Mouse (Mus musculus) T-helper 17 cell (primary cell): ENCODE results near the gene Ppp1r37.
"Not testable (repeated sequence)": the region's sequence is repeated elsewhere in the genome, so short reads cannot be mapped to it uniquely, and the experiment has no call there.

Experiments
- in situ Hi-C, 2 experiments: fragments of 300-600 bp; cut with MboI, MseI; formaldehyde crosslinking; loops; 1 replicate in 1 of 2; 2 replicates in 1 of 2; pipeline ENCODE4 v1.15.1; 2025; ENCODE audit warnings: high pct_unique_total_duplicates in 2 of 2

Ppp1r37 gene

GRCm38 (mm10) chr7:19541681-19542154 lies 21.2 kb downstream of the Ppp1r37 start:
- in situ Hi-C loops, result no loop called here

GRCm38 (mm10) chr7:19540771-19541566 lies 21.9 kb downstream of the Ppp1r37 start:
- in situ Hi-C loops, result no loop called here

- in situ Hi-C loops, result no loop called here
Observed at GRCm38 (mm10) chr7:19534676-19535075, 28.2 kb downstream of the Ppp1r37 start.

- in situ Hi-C loops, result no loop called here
Observed at GRCm38 (mm10) chr7:19532240-19532639, 30.6 kb downstream of the Ppp1r37 start.

- in situ Hi-C loops, result no loop called here
Observed at GRCm38 (mm10) chr7:19531077-19531476, 31.8 kb downstream of the Ppp1r37 start.

- in situ Hi-C loops, result no loop called here
Observed at GRCm38 (mm10) chr7:19525105-19525481, 37.8 kb downstream of the Ppp1r37 start.

- in situ Hi-C loops, result no loop called here
Observed at GRCm38 (mm10) chr7:19524420-19525104, 38.3 kb downstream of the Ppp1r37 start.

GRCm38 (mm10) chr7:19523757-19524419 lies 39.0 kb downstream of the Ppp1r37 start:
- in situ Hi-C loops, result no loop called here

- in situ Hi-C loops, result no loop called here
Observed at GRCm38 (mm10) chr7:19523017-19523756, 39.7 kb downstream of the Ppp1r37 start.

DNA sequence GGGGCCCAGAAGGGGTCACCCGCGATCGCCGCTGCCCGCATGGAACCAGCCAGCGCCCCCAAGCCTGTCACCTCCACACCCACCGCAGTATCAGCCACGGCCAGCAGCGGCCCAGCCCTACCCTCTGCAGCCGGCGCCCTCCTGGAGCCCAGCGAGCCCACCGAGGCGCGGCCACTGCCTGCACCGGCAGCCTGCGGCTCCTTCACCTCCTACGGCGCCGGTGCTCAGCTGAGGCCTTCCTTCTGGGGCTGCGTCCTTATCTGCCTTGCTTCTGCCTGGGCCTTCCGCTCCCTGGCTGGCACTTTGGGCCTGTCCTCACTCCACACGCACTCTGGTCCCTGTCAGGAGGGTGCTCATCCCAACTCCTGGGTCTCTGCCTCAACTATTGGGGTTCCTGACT lies 42.8 kb downstream of the Ppp1r37 start:
- in situ Hi-C loops, result no loop called here

- in situ Hi-C loops, result no loop called here
Observed at GRCm38 (mm10) chr7:19517652-19518365, 45.1 kb downstream of the Ppp1r37 start, which contains the start of gene Nkpd1. Nkpd1 (plus strand) TSS chr7:19517838.

DNA sequence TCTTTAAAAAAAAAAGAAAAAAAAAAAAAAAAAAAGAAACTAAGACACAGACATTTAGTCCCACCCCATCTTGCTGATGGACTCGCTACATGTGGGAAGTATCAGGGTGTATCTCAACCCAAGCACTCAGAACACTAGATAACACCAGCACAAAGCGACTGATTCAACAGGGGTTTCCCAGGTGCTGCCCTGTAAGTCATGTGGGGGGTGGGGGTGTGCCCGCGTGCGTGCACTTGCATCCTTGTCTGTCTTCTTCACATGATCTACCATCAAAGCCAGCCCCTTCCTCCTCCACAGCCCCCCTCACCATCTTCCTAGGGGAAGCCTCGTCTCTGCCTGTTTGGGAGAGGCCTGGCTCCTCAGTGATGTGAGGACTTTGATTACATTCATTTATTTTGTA lies 50.5 kb downstream of the Ppp1r37 start:
- in situ Hi-C loops, result no loop called here

- in situ Hi-C loops, result not testable (repeated sequence)
Observed at GRCm38 (mm10) chr7:19511934-19512333, 50.9 kb downstream of the Ppp1r37 start.

GRCm38 (mm10) chr7:19509786-19510185 lies 53.1 kb downstream of the Ppp1r37 start:
- in situ Hi-C loops, result no loop called here

DNA sequence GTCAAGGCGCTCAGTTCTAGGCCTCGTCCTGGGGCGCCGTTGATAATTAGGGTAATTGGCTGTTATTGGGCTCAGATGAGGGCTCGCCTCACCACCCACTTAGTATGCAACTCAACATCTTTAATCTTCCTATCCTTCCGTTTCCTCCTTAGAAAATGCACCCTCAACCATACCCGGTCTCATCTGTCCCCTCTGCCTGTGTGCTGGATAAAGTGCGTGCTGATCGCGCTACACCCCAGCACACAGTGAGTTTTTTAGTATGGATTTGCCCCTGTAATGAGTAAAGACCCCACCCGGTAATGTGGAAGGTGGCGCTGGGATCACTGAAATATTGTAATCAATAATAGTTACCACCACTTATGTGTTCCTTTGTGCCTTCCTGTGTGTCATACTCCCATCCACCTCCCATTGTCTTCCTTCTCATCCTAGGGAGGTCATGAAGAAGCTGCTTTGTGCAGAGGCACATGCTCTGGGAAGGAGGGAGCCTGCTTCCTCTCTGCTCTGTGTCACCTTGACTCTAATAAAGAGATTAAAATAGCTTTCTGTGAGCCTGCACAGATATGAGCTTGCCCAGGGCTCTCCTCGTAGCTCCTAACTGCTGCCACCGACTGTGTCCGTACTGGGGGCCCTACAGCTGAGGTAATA lies 53.8 kb downstream of the Ppp1r37 start:
- in situ Hi-C loops, result no loop called here

DNA sequence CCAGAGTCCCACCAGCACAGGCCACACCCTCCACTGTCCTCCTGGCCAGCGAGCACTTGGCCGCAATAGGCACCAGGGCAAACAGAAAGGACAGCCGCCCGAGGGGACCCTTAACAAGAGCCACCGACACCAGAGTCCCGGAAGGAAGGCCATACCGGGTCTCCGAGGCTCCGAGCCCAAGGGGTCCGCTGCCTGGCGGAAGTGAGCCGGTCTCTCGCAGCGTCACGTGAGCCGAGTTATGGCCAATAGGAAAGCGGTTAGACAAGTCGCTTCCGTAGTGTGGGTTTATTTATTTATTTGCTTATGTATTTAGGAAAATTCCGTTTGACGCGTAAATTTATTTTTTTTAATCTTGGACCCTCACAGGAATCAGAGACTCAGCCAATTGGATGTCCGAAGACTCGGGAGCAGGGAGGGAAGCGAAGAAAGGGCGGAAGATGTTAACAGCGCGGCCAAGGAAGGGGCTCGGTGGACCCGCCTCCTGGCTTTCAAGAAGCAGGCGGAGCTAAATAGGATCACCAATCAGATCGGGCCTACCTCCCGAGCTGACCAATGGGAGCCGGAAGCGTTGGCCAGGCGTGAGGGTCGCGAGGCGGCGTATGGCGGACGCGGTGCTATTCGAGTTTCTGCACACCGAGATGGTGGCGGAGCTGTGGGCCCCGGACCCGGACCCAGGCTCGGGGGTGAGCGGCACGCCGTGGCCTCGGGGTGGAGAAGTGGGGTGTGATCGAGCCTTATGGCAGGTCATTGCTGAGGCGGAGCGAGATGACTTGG lies 54.5 kb downstream of the Ppp1r37 start, which contains the start of the genes Bloc1s3 and Trappc6a:
TSS of gene Bloc1s3 (minus strand) at position 218 of the 774 bp plus-strand sequence.
TSS of gene Trappc6a (plus strand) at position 246 of the 774 bp plus-strand sequence.
- in situ Hi-C loops, result no loop called here

- in situ Hi-C loops, result no loop called here
Observed at GRCm38 (mm10) chr7:19507612-19507981, 55.3 kb downstream of the Ppp1r37 start.

GRCm38 (mm10) chr7:19506969-19507611 lies 55.8 kb downstream of the Ppp1r37 start:
- in situ Hi-C loops, result no loop called here

DNA sequence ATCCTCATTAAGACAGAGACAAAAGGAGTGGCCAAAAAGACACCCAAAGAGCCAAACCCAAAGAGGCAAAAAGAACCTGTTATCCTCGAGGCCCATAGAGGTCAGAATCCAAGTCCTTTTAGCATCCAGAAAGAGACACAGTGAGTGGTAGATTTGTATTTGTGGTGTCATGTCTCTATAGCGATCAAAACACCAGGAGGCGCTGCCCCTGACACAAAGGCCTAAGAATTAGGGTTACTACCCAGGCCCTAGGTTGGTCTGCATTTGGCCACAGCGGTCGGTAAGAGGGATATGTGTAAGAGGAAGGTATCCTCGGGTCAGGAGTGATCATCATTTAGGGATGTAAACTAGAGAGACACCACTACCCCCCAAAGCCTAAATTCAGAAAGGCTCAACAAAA lies 56.5 kb downstream of the Ppp1r37 start:
- in situ Hi-C loops, result no loop called here
